Mouse (Mus musculus) midbrain, postnatal 0 days (tissue): ENCODE results near the gene Lsm3. TPM values are rescaled to one million over a fixed set of nuclear protein-coding genes. Genes with fewer than 3 reads are reported as not detected.

Source experiments
- ATAC-seq: fragments of 200-750 bp; cut with Nextera tagmentation; 2 replicates; pipeline ENCODE4 v1.8.0; 2017; ENCODE audit warnings: moderate number of reproducible peaks, mild to moderate bottlenecking, moderate TSS enrichment, moderate library complexity; ENCODE audit not compliant: low FRiP score
- DNase-seq: peaks from one replicate; pipeline ENCODE4 v3.0.0-alpha.2; 2015; ENCODE audit warnings: low spot score
- H3K27ac ChIP-seq: fragments of 300-500 bp; sonication (generic); 2 replicates; pipeline ENCODE4 v1.5.1; 2014; ENCODE audit warnings: low read depth, mild to moderate bottlenecking, low read length, mixed read lengths
- H3K27me3 ChIP-seq: fragments of 300-500 bp; sonication (generic); 2 replicates; pipeline ENCODE4 v1.6.1; 2014; ENCODE audit warnings: low read length, control low read depth, mixed read lengths; ENCODE audit not compliant: insufficient read depth
- H3K36me3 ChIP-seq: fragments of 300-500 bp; sonication (generic); 2 replicates; pipeline ENCODE4 v1.6.1; 2014; ENCODE audit warnings: low read length, control low read depth, mixed read lengths; ENCODE audit not compliant: insufficient read depth
- H3K4me1 ChIP-seq: fragments of 300-500 bp; sonication (generic); 2 replicates; pipeline ENCODE4 v1.6.1; 2014; ENCODE audit warnings: mild to moderate bottlenecking, control low read depth, antibody characterized with exemption, low read length, mixed read lengths; ENCODE audit not compliant: insufficient read depth
- H3K4me2 ChIP-seq: fragments of 300-500 bp; sonication (generic); 2 replicates; pipeline ENCODE4 v1.6.1; 2014; ENCODE audit warnings: low read depth, mild to moderate bottlenecking, low read length, mixed read lengths; ENCODE audit not compliant: poor library complexity, severe bottlenecking
- H3K4me3 ChIP-seq: fragments of 300-500 bp; sonication (generic); 2 replicates; pipeline ENCODE4 v1.5.1; 2014; ENCODE audit warnings: low read depth, mild to moderate bottlenecking, low read length, moderate library complexity
- H3K9ac ChIP-seq: fragments of 300-500 bp; sonication (generic); replicated peaks from 2 replicates; pipeline ENCODE4 v1.6.1; 2014; ENCODE audit warnings: mild to moderate bottlenecking, low read length, moderate library complexity, mixed read lengths; ENCODE audit not compliant: poor library complexity, severe bottlenecking
- H3K9me3 ChIP-seq: fragments of 300-500 bp; sonication (generic); 2 replicates; pipeline ENCODE4 v1.6.1; 2016; ENCODE audit warnings: low read length, control low read depth
- CTCF ChIP-seq: IDR thresholded peaks from 2 replicates; pipeline ENCODE4 v1.5.1; 2016; ENCODE audit warnings: antibody characterized with exemption, mild to moderate bottlenecking
- WGBS: fragments of 180-500 bp; shearing (Covaris S2); extraction: QIAGEN DNeasy Blood & Tissue Kit; methylation state at CpG from one replicate; pipeline ENCODE4 v1.1.7; 2014; 5-methylcytosine and 5-hydroxymethylcytosine counted together
- polyA plus RNA-seq: library from polyadenylated mRNA; unstranded; fragments of >200 nt; fragmentation: Nextera tagmentation; extraction: Ambion mirVana; gene quantifications from 2 replicates; pipeline ENCODE4 v1.2.1, GENCODE M21; 2015
- total RNA-seq: library from RNA; depleted of rRNA; stranded (reverse); fragments of >200 nt; gene quantifications from 2 replicates; pipeline ENCODE4 v1.2.3, GENCODE M21; 2014

The Lsm3 gene
- total and polyA plus RNA-seq, 2 experiments from 2014 or later: 38.6 to 169 TPM

DNA sequence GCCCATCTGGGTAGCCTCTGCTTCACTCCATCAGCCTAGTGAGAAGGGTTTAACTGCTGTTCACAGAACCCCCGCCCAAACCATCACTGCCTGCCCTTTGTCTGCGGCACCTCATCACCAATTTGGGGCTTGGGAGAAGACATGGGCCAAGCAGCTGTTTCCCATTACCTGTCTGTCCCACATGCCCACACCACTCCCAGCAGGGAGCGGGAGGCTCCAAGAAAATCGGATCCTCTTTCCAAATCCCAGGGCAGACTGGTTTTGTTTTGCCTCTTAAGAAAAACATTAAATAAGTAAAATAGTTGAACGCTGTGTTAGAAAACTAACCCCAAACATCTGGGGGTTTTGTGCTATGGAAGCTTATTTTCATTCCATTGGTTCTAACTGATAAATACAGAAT lies 33.9 kb downstream of the Lsm3 start:
- H3K9ac ChIP-seq: no peak overlapping the region
- H3K27ac ChIP-seq: no peak overlapping the region
- no peak overlapping the region for H3K4me2 ChIP-seq
- no peak overlapping the region for H3K4me3 ChIP-seq
- TF ChIP-seq CTCF: no peak
- WGBS: 83% methylated on average over 5 of the region's 5 CpGs
- no peaks in the 10 kb centered on the region for H3K36me3 ChIP-seq
- H3K9me3 ChIP-seq: no peaks in the 10 kb centered on the region
- ATAC-seq: no peak
- no peaks in the 10 kb centered on the region for H3K4me1 ChIP-seq
- DNase-seq: no peak
- no peaks in the 10 kb centered on the region for H3K27me3 ChIP-seq

DNA sequence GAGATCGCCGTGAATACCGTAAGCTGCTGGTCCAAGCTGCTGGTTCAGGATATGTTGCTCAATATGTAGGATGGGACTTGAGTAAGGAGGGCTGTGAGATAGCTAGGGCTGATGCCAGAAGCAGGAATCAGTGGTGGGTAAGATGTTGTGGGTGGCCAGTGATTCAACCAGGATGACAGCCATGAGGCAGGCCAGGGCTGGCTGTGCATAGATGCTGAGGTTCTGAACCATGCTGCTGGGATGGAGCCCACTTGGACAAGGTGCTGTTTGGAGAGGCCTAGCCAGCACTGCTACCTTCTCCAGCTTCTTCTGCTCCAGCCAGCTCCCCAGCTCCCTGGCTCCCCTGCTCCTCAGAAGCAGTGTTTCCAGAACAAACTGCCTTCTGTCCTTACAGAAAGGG lies 35.9 kb downstream of the Lsm3 start:
- no peak for TF ChIP-seq CTCF
- 95% methylated on average over 3 of the region's 3 CpGs for WGBS
- Histone ChIP-seq H3K27me3 (no peaks in the 10 kb centered on the region), H3K9me3 (no peaks in the 10 kb centered on the region), H3K4me2 (no peak overlapping the region), H3K4me1 (no peaks in the 10 kb centered on the region), H3K9ac (no peak overlapping the region), H3K27ac (no peak overlapping the region), H3K4me3 (no peak overlapping the region), H3K36me3 (no peaks in the 10 kb centered on the region)
- DNase-seq (no peak), ATAC-seq (no peak)

DNA sequence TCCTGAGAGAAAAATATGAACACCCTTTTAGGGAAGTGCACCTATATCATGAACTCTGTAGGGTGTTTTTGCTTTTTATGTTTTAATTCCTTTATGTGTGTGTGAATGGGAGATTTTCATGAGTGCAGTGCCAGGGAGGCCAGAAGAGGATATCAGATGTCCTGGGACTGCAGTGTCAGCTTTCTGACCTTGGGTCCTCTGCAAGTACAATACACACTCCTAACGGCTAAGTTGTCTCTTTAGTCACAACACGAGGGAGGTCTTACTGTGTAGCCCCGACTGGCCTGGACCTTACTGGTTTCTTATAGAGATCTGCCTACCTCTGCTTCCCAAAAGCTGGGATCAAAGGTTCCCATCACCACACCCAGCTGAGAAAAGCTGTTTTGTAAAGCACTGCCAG lies 37.0 kb downstream of the Lsm3 start:
- no peak overlapping the region for H3K9ac ChIP-seq
- H3K27ac ChIP-seq: no peak overlapping the region
- ATAC-seq: no peak
- no peaks in the 10 kb centered on the region for H3K36me3 ChIP-seq
- H3K4me3 ChIP-seq: no peak overlapping the region
- no peak for TF ChIP-seq CTCF
- H3K4me1 ChIP-seq: no peaks in the 10 kb centered on the region
- H3K4me2 ChIP-seq: no peak overlapping the region
- no peaks in the 10 kb centered on the region for H3K27me3 ChIP-seq
- WGBS: 64% methylated on average over 3 of the region's 3 CpGs
- no peaks in the 10 kb centered on the region for H3K9me3 ChIP-seq
- no peak for DNase-seq

DNA sequence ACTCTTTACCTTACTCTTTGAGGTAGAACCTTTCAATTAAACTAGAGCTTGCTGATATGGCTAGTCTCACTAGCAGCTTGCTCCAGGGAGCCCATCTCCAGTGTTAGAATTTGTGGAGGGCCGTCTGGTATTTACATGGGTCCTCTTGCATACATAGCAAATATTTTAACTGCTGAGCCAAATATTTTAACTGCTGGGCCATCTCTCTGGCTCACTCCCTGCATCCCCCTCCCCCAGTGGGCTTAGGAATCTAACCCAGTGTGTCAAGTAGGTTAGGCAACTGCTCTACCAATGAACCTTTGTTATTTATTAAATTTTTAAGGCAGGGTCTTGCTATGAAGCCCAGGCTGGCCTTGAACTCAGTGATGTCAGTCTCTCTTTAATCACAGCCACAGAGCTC lies 42.8 kb downstream of the Lsm3 start:
- Histone ChIP-seq H3K4me1 (no peaks in the 10 kb centered on the region), H3K27ac (no peak overlapping the region), H3K9me3 (no peaks in the 10 kb centered on the region), H3K27me3 (no peaks in the 10 kb centered on the region), H3K36me3 (no peaks in the 10 kb centered on the region), H3K4me2 (no peak overlapping the region), H3K9ac (no peak overlapping the region), H3K4me3 (no peak overlapping the region)
- TF ChIP-seq CTCF: no peak
- no peak for ATAC-seq
- WGBS: 65% methylated on average over 1 of the region's 1 CpGs
- no peak for DNase-seq

DNA sequence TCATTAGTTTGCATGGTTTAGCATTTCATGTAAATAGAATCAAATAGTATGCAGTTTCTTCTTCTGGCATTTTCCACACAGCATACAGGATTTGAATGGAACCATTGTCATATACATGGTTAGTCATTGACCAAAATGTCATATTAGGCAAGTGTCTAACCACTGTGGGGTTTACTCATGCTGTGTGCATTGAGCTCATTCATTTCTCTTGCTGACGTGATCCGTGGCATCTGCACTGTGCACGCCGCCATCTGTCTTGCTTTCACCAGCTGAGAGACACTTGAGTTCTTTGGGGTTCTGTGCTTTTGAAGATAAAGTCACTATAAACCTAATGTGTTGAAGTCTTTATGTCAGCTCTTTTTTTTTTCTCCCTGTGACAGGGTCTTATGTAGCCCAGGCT lies 43.6 kb downstream of the Lsm3 start:
- no peak overlapping the region for H3K4me3 ChIP-seq
- ATAC-seq (no peak), DNase-seq (peak; percentile 30)
- WGBS: 74% methylated on average over 4 of the region's 4 CpGs
- H3K27ac ChIP-seq: no peak overlapping the region
- H3K4me1 ChIP-seq: no peaks in the 10 kb centered on the region
- H3K4me2 ChIP-seq: no peak overlapping the region
- no peaks in the 10 kb centered on the region for H3K27me3 ChIP-seq
- TF ChIP-seq CTCF: no peak
- H3K9me3 ChIP-seq: no peaks in the 10 kb centered on the region
- no peak overlapping the region for H3K9ac ChIP-seq
- no peaks in the 10 kb centered on the region for H3K36me3 ChIP-seq

DNA sequence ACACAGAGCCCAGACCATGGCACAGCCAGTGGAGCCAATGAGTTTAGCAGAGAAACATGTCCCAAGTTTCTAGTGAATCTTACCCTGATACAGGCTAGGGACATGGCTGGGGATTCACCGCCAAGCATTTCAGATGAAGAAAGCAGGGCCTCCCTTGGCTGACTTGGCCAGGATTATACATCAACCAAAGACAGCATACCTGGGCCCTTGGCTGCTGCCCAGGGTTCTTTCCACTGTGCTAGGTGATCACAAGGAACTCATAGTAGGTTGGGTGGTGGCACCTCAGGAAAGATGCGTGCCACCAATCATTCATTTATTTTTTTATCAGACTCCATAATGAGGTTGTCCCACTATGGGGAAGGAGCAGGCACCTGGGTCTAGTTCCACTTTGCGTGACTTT lies 44.5 kb downstream of the Lsm3 start:
- Histone ChIP-seq H3K9ac (no peak overlapping the region), H3K27me3 (no peaks in the 10 kb centered on the region), H3K4me2 (no peak overlapping the region), H3K27ac (no peak overlapping the region), H3K4me3 (no peak overlapping the region), H3K36me3 (no peaks in the 10 kb centered on the region), H3K9me3 (no peaks in the 10 kb centered on the region), H3K4me1 (no peaks in the 10 kb centered on the region)
- ATAC-seq (no peak), DNase-seq (no peak)
- TF ChIP-seq CTCF: no peak
- WGBS: 98% methylated on average over 3 of the region's 3 CpGs

DNA sequence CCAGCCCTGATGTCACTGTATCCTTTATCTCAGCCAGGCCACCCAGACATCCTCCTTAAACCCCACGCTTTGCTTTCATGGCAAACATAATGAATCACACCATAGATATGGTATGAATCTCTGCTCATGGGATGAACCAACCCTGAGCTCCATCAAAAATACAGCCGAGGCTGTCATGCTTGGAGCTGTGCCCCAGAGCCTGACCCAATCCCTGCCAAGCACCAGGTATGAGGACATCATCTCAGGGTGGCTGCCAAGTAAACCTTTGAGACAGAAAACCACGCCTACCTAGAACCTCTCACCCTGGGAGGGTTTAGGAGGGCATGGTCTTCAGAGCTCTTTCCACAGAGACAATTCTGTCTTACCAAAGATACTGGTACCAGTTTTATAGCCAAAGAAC lies 47.3 kb downstream of the Lsm3 start:
- H3K36me3 ChIP-seq: no peaks in the 10 kb centered on the region
- no peaks in the 10 kb centered on the region for H3K4me1 ChIP-seq
- H3K9me3 ChIP-seq: no peaks in the 10 kb centered on the region
- H3K27ac ChIP-seq: no peak overlapping the region
- no peak overlapping the region for H3K9ac ChIP-seq
- H3K4me3 ChIP-seq: no peak overlapping the region
- DNase-seq (no peak), ATAC-seq (no peak)
- no peak for TF ChIP-seq CTCF
- 80% methylated on average over 3 of the region's 3 CpGs for WGBS
- no peak overlapping the region for H3K4me2 ChIP-seq
- H3K27me3 ChIP-seq: no peaks in the 10 kb centered on the region
